Mouse (Mus musculus): ENCODE measurements at regions not wholly inside any gene's neighbourhood (a gene's known extent, or its start where the extent isn't known, plus 50 kb on each side); places are given as distances from the start of the nearest gene placed in this dataset.

DNA sequence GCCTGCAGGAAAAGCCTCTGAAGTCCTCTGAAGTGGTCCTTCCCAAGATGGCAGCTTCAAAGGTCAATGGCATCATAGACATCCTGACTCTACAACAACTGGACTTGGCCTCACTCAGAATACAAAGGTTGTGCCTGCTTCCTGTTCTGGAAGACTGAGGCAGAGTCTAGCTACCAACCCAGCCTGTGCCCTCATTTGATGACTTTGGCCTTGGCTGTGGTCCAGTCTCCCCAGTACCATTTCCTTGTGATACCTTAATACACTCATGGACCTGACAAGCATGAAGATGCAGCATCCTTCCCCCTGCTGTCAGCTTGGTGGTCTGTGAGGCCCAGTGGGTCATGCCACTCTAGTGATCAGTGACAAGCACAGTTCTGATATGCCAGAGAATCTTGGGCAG lies 130.6 kb downstream of the Gm4791 start:
- Histone ChIP-seq H3K27me3 (ENCODE audit: control insufficient read depth, insufficient read depth, low read length) (no peaks in the 10 kb centered on the region), H3K36me3 (ENCODE audit: control insufficient read depth, insufficient read depth, low read length) (no peaks in the 10 kb centered on the region), H3K4me1 (ENCODE audit: control insufficient read depth, insufficient read depth, low read length) (no peaks in the 10 kb centered on the region), H3K9me3 (ENCODE audit: control insufficient read depth, low read length) (no peaks in the 10 kb centered on the region), H3K4me2 (replicated peaks; ENCODE audit: low read depth, low read length, severe bottlenecking) (no peak overlapping the region), H3K27ac (replicated peaks; ENCODE audit: low read depth, low read length) (no peak overlapping the region), H3K4me3 (replicated peaks; ENCODE audit: low read length) (no peak overlapping the region), H3K9ac (ENCODE audit: low read depth, low read length, severe bottlenecking) (no peak overlapping the region)
- ATAC-seq (ENCODE audit: low FRiP score, low read depth) (no peak), DNase-seq (ENCODE audit: low spot score) (no peak)
- TF ChIP-seq POLR2A (IDR thresholded peaks at IDR 0.05; ENCODE audit: borderline replicate concordance, extremely low read depth, insufficient read depth, insufficient read length) = no peak

DNA sequence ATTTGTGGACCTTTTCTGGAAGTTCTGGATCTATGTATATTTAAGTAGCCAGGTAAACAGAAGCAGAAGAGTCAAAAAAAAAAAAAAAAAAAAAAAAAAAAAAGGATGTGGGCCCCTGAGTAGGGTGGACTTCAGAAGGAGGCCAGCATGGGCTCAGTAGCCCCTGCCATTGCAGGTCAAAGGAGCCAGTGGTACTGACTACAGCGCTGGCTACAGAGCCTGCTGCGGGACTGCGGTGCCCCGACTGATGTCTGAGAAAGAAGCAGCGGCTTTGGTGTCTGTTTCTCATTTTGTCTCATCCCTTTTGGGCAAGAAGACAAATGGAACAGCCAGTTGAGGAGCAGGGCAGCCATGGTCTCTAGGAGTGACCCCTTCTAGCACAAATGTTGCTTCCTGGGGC lies 134.9 kb downstream of the Gm4791 start:
- Histone ChIP-seq H3K4me3 (replicated peaks; ENCODE audit: low read length) (no peak overlapping the region), H3K27me3 (ENCODE audit: control insufficient read depth, insufficient read depth, low read length) (no peaks in the 10 kb centered on the region), H3K27ac (replicated peaks; ENCODE audit: low read depth, low read length) (no peak overlapping the region), H3K9me3 (ENCODE audit: control insufficient read depth, low read length) (no peaks in the 10 kb centered on the region), H3K36me3 (ENCODE audit: control insufficient read depth, insufficient read depth, low read length) (no peaks in the 10 kb centered on the region), H3K4me2 (replicated peaks; ENCODE audit: low read depth, low read length, severe bottlenecking) (no peak overlapping the region), H3K9ac (ENCODE audit: low read depth, low read length, severe bottlenecking) (no peak overlapping the region), H3K4me1 (ENCODE audit: control insufficient read depth, insufficient read depth, low read length) (no peaks in the 10 kb centered on the region)
- no peak for DNase-seq (ENCODE audit: low spot score)
- TF ChIP-seq POLR2A (IDR thresholded peaks at IDR 0.05; ENCODE audit: borderline replicate concordance, extremely low read depth, insufficient read depth, insufficient read length) = no peak
- WGBS = 56% methylated on average over 5 of the region's 5 CpGs
- ATAC-seq (ENCODE audit: low FRiP score, low read depth) = no peak

DNA sequence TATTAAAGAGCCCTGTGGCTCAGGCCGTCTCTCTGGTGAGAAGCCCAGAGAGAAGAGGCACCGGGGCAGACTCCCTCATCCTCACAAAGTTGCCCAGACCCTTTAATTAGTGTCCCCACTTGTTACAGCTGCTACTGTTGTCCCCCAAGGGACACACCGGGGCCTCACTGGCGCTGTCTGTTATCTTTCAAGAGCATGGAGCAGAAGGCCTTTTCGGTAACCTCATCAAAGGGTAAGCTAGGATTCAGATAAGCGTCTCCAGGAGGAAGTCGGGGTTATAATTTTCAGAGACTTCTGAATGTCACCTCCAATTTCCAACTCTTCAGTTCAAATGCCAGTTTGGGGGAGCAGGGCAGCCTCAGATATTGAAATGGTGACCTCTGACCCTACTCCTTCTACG lies 135.3 kb downstream of the Gm4791 start:
- H3K27ac ChIP-seq (replicated peaks; ENCODE audit: low read depth, low read length) = no peak overlapping the region
- H3K9me3 ChIP-seq (ENCODE audit: control insufficient read depth, low read length) = no peaks in the 10 kb centered on the region
- no peaks in the 10 kb centered on the region for H3K4me1 ChIP-seq (ENCODE audit: control insufficient read depth, insufficient read depth, low read length)
- ATAC-seq (ENCODE audit: low FRiP score, low read depth) = no peak
- WGBS = 67% methylated on average over 8 of the region's 8 CpGs
- no peak overlapping the region for H3K4me2 ChIP-seq (replicated peaks; ENCODE audit: low read depth, low read length, severe bottlenecking)
- H3K27me3 ChIP-seq (ENCODE audit: control insufficient read depth, insufficient read depth, low read length) = no peaks in the 10 kb centered on the region
- no peaks in the 10 kb centered on the region for H3K36me3 ChIP-seq (ENCODE audit: control insufficient read depth, insufficient read depth, low read length)
- no peak for DNase-seq (ENCODE audit: low spot score)
- TF ChIP-seq POLR2A (IDR thresholded peaks at IDR 0.05; ENCODE audit: borderline replicate concordance, extremely low read depth, insufficient read depth, insufficient read length) = no peak
- H3K9ac ChIP-seq (ENCODE audit: low read depth, low read length, severe bottlenecking) = no peak overlapping the region
- no peak overlapping the region for H3K4me3 ChIP-seq (replicated peaks; ENCODE audit: low read length)

DNA sequence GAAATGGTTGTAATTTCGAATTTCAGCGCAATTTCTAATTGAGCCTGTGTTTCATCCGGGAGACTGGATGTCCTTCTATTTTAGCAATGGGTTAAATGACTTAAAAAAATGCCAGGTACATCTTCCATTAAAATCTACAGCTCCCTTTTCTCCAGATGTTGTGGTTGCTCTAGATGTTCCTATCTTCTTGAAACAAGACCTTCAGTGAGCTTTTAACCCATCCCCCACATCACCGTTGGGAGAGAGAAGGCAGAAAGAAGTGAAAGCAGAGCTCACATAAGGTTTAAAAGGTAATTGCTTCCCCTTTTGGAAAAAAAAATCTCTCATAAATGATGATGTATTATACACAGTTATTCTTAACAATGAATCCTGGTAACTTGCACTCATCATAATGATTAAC lies 135.9 kb downstream of the Gm4791 start:
- TF ChIP-seq POLR2A (IDR thresholded peaks at IDR 0.05; ENCODE audit: borderline replicate concordance, extremely low read depth, insufficient read depth, insufficient read length) = no peak

DNA sequence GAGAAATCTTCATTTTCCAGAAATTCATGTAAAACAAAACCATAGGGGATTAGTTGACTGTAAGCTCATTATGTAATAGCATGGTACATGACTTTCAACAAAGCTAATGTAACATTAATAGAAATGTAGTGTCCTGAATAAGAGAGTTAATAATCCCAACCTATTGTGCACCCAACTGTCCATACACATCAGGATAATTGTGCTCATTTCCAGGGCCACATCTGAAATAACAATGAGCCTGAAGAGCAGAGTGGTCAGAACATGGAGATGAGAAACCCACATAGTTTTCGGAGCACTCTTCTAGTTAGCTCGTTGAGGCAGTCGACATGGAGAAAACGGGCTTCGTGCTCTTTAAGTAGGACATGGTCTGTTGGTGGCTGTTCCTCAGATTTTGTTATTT lies 138.1 kb downstream of the Gm4791 start:
- Histone ChIP-seq H3K27me3 (ENCODE audit: control insufficient read depth, insufficient read depth, low read length) (no peaks in the 10 kb centered on the region), H3K9ac (ENCODE audit: low read depth, low read length, severe bottlenecking) (no peak overlapping the region), H3K4me1 (ENCODE audit: control insufficient read depth, insufficient read depth, low read length) (no peaks in the 10 kb centered on the region), H3K27ac (replicated peaks; ENCODE audit: low read depth, low read length) (no peak overlapping the region), H3K4me2 (replicated peaks; ENCODE audit: low read depth, low read length, severe bottlenecking) (no peak overlapping the region), H3K4me3 (replicated peaks; ENCODE audit: low read length) (no peak overlapping the region), H3K36me3 (ENCODE audit: control insufficient read depth, insufficient read depth, low read length) (no peaks in the 10 kb centered on the region), H3K9me3 (ENCODE audit: control insufficient read depth, low read length) (no peaks in the 10 kb centered on the region)
- DNase-seq (ENCODE audit: low spot score) (no peak), ATAC-seq (ENCODE audit: low FRiP score, low read depth) (no peak)
- TF ChIP-seq POLR2A (IDR thresholded peaks at IDR 0.05; ENCODE audit: borderline replicate concordance, extremely low read depth, insufficient read depth, insufficient read length) = no peak
- 97% methylated on average over 5 of the region's 5 CpGs for WGBS

More for the DNA sequence above, 135.9 kb downstream of the Gm4791 start:
- H3K4me2 ChIP-seq (replicated peaks; ENCODE audit: low read depth, low read length, severe bottlenecking) = no peak overlapping the region
- no peak overlapping the region for H3K27ac ChIP-seq (replicated peaks; ENCODE audit: low read depth, low read length)
- ATAC-seq (ENCODE audit: low FRiP score, low read depth) (no peak), DNase-seq (ENCODE audit: low spot score) (no peak)
- H3K9ac ChIP-seq (ENCODE audit: low read depth, low read length, severe bottlenecking) = no peak overlapping the region
- no peaks in the 10 kb centered on the region for H3K27me3 ChIP-seq (ENCODE audit: control insufficient read depth, insufficient read depth, low read length)
- H3K36me3 ChIP-seq (ENCODE audit: control insufficient read depth, insufficient read depth, low read length) = no peaks in the 10 kb centered on the region
- WGBS = 72% methylated on average over 4 of the region's 4 CpGs
- no peak overlapping the region for H3K4me3 ChIP-seq (replicated peaks; ENCODE audit: low read length)
- H3K4me1 ChIP-seq (ENCODE audit: control insufficient read depth, insufficient read depth, low read length) = no peaks in the 10 kb centered on the region
- no peaks in the 10 kb centered on the region for H3K9me3 ChIP-seq (ENCODE audit: control insufficient read depth, low read length)

DNA sequence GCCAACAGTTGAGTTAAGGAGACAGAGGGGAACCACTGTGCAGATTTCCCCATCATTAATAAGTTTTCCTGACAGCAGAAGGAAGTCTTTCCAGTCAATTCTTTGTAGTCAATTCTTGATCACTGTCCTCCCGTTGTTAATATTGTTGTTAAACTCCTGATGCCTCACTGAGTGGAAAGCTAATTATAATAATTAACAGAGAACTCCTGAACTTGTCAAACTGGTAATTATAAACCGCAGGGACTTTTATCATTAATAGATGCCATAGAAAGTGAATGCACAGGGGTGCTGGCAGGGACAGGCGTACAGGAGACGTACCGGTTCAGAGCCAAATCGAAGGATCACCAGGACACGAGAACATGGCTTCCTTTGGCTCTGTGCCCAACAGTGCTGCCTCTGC lies 154.9 kb downstream of the Gm4791 start:
- no peak for TF ChIP-seq POLR2A (IDR thresholded peaks at IDR 0.05; ENCODE audit: borderline replicate concordance, extremely low read depth, insufficient read depth, insufficient read length)
- 80% methylated on average over 7 of the region's 7 CpGs for WGBS
- H3K9me3 ChIP-seq (ENCODE audit: control insufficient read depth, low read length) = no peaks in the 10 kb centered on the region

More for the DNA sequence above, 154.9 kb downstream of the Gm4791 start:
- DNase-seq (ENCODE audit: low spot score) (no peak), ATAC-seq (ENCODE audit: low FRiP score, low read depth) (no peak)
- Histone ChIP-seq H3K4me2 (replicated peaks; ENCODE audit: low read depth, low read length, severe bottlenecking) (no peak overlapping the region), H3K4me3 (replicated peaks; ENCODE audit: low read length) (no peak overlapping the region), H3K27ac (replicated peaks; ENCODE audit: low read depth, low read length) (no peak overlapping the region), H3K9ac (ENCODE audit: low read depth, low read length, severe bottlenecking) (no peak overlapping the region), H3K4me1 (ENCODE audit: control insufficient read depth, insufficient read depth, low read length) (no peaks in the 10 kb centered on the region), H3K36me3 (ENCODE audit: control insufficient read depth, insufficient read depth, low read length) (no peaks in the 10 kb centered on the region), H3K27me3 (ENCODE audit: control insufficient read depth, insufficient read depth, low read length) (no peaks in the 10 kb centered on the region)
